Mouse (Mus musculus): Measurements from ENCODE around the gene Lhx9. TPM values are rescaled to one million over a fixed set of nuclear protein-coding genes. Genes with fewer than 3 reads are reported as not detected.

Lhx9 gene
- polyA plus RNA-seq, 1 experiment from 2014 or later: 0.02 TPM

GRCm38 (mm10) chr1:138839291-138839690 lies 9.1 kb downstream of the Lhx9 start:
- H3K9ac ChIP-seq: no peak overlapping the region
- H3K27ac ChIP-seq (replicated peaks): no peak overlapping the region
- H3K4me2 ChIP-seq: no peak overlapping the region
- no peak for ATAC-seq (ENCODE audit: insufficient read depth)
- H3K27me3 ChIP-seq: peaks cover 100% of the 10 kb centered on the region
- WGBS (ENCODE audit: insufficient replicate concordance): 13% methylated on average over 2 of the region's 2 CpGs
- H3K36me3 ChIP-seq (replicated peaks): no peaks in the 10 kb centered on the region
- H3K4me1 ChIP-seq (replicated peaks): peaks cover 8% of the 10 kb centered on the region
- H3K4me3 ChIP-seq (replicated peaks): no peak overlapping the region
- H3K9me3 ChIP-seq (replicated peaks): no peaks in the 10 kb centered on the region

DNA sequence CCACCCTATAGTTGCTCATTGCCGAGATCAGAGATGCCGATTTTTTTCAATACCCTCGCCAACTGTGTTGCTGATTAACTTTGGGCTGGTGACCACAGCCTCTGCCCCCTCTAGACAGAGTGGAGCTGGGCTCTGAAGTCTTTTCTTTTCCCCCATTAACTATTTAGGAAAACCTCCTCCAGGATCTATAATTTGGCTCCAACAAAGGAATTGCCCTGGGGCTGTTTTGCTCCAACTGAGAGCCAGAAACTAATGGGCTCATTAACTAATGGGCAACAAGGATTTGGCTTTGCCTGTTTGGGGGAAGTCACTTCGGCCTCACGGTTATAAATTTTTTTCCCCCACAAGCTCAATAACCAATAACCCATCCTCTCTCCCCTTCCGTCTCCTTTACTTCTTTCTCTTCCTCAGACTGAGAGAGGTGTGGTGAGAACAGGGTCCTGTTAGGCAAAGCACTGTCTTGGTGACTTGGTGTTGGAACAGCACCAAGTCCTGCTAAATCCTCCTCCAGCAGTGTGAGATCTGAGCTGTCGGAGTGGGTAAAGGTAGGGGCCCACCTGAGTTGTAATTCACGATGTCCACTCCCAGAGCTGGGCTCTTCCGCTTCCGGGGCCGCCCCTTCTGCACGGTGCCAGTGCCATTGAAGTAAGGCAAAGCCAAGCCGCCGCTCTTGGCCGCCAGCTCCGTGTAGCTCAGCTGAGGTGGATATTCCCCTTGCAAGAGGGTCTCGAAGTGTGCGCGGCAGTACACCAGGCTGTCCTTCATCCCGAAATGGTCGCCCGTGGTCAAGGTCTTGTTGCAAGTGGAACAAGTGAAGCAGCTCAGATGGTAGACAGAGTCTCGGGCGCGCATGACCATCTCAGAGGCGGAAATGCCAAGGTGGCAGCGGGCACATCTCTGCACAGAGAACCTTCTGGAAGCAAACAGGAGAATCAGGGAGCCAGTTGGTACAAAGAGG lies 10.3 kb downstream of the Lhx9 start:
- H3K27ac ChIP-seq (replicated peaks): no peak overlapping the region
- no peak overlapping the region for H3K4me3 ChIP-seq (replicated peaks)
- ATAC-seq (ENCODE audit: insufficient read depth): no peak
- no peak overlapping the region for H3K4me2 ChIP-seq
- 17% methylated on average over 27 of the region's 27 CpGs for WGBS (ENCODE audit: insufficient replicate concordance)
- H3K4me1 ChIP-seq (replicated peaks): peaks cover 3% of the 10 kb centered on the region; the same call in 1 of the 2 replicates
- no peaks in the 10 kb centered on the region for H3K9me3 ChIP-seq (replicated peaks)
- peaks cover 100% of the 10 kb centered on the region for H3K27me3 ChIP-seq
- H3K36me3 ChIP-seq (replicated peaks): no peaks in the 10 kb centered on the region
- no peak overlapping the region for H3K9ac ChIP-seq

DNA sequence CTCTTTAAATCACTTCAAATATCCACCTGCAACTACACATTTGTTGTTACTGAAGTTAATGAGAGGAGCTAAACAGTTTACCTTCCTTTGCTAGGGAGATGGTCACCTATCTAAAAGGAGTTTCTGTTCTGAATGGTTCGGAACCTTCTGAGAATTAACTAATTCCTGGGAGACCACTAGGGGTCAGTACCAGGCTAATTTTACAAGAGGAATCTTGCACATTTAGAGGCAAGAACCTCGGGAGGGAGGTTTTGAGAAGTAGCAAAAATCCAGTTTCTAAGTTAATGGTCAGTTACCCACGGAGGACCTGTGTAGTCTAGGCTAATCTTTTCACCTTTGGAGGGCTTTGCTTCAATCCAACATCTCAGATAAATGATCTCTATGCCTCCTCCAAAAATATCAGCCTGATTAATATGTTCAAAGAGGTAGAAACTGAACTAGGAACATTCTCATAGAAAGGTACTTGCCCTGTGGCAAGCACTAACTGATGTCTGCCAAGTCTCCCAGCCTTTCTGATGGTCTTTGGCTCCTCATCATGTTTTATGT lies 12.9 kb downstream of the Lhx9 start:
- Histone ChIP-seq H3K4me3 (replicated peaks) (no peak overlapping the region), H3K9me3 (replicated peaks) (no peaks in the 10 kb centered on the region), H3K4me1 (replicated peaks) (0 out of 2 replicates have a peak, but pooled peaks cover 3% of the 10 kb centered on the region), H3K4me2 (no peak overlapping the region), H3K27ac (replicated peaks) (no peak overlapping the region), H3K9ac (no peak overlapping the region), H3K27me3 (peaks cover 87% of the 10 kb centered on the region), H3K36me3 (replicated peaks) (no peaks in the 10 kb centered on the region)
- 2% methylated on average over 3 of the region's 3 CpGs for WGBS (ENCODE audit: insufficient replicate concordance)
- no peak for ATAC-seq (ENCODE audit: insufficient read depth)

DNA sequence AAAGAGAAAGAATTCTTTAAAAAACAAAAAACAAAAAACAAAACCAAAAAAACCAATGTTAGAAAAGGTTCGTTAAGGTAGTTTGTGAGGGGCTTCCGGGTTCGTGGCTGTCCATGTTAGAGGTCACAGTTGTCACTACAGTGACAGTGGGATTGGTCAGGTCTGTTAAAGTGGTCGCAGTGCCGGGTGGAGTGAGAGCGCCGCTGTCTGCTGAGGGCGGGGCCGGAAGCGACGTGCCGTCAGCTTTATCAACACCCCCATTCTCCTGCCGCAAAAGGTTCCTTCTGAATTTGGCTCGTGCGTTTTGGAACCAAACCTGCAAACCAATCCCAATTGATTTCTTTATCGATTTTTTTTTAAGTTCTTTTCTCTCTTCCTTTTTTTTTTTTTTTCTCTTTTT lies 17.1 kb downstream of the Lhx9 start:
- H3K4me3 ChIP-seq (replicated peaks): peak overlapping the region; percentile 42
- H3K4me2 ChIP-seq: peak overlapping the region; percentile 67
- no peak overlapping the region for H3K9ac ChIP-seq
- WGBS (ENCODE audit: insufficient replicate concordance): under 1% methylated on average over 16 of the region's 16 CpGs
- peaks cover 46% of the 10 kb centered on the region for H3K27me3 ChIP-seq
- no peak for ATAC-seq (ENCODE audit: insufficient read depth)
- H3K9me3 ChIP-seq (replicated peaks): no peaks in the 10 kb centered on the region
- H3K27ac ChIP-seq (replicated peaks): no peak overlapping the region
- no peaks in the 10 kb centered on the region for H3K36me3 ChIP-seq (replicated peaks)
- H3K4me1 ChIP-seq (replicated peaks): 0 out of 2 replicates have a peak, but pooled peaks cover 3% of the 10 kb centered on the region

GRCm38 (mm10) chr1:138826841-138827240 lies 21.5 kb downstream of the Lhx9 start:
- H3K4me2 ChIP-seq: no peak overlapping the region
- H3K4me1 ChIP-seq (replicated peaks): 0 out of 2 replicates have a peak, but pooled peaks cover 3% of the 10 kb centered on the region
- 61% methylated on average over 6 of the region's 6 CpGs for WGBS (ENCODE audit: insufficient replicate concordance)
- no peak for ATAC-seq (ENCODE audit: insufficient read depth)
- no peaks in the 10 kb centered on the region for H3K36me3 ChIP-seq (replicated peaks)
- no peak overlapping the region for H3K27ac ChIP-seq (replicated peaks)
- no peak overlapping the region for H3K4me3 ChIP-seq (replicated peaks)
- no peaks in the 10 kb centered on the region for H3K9me3 ChIP-seq (replicated peaks)
- no peak overlapping the region for H3K9ac ChIP-seq
- H3K27me3 ChIP-seq: peaks cover 1% of the 10 kb centered on the region

GRCm38 (mm10) chr1:138822985-138823322 lies 25.4 kb downstream of the Lhx9 start:
- Histone ChIP-seq H3K4me1 (replicated peaks) (no peaks in the 10 kb centered on the region), H3K36me3 (replicated peaks) (no peaks in the 10 kb centered on the region), H3K9ac (no peak overlapping the region), H3K9me3 (replicated peaks) (no peaks in the 10 kb centered on the region), H3K4me2 (no peak overlapping the region), H3K27ac (replicated peaks) (no peak overlapping the region), H3K4me3 (replicated peaks) (no peak overlapping the region), H3K27me3 (no peaks in the 10 kb centered on the region; the same call in 1 of the 2 replicates)
- WGBS (ENCODE audit: insufficient replicate concordance): 78% methylated on average over 1 of the region's 1 CpGs
- ATAC-seq (ENCODE audit: insufficient read depth): no peak

DNA sequence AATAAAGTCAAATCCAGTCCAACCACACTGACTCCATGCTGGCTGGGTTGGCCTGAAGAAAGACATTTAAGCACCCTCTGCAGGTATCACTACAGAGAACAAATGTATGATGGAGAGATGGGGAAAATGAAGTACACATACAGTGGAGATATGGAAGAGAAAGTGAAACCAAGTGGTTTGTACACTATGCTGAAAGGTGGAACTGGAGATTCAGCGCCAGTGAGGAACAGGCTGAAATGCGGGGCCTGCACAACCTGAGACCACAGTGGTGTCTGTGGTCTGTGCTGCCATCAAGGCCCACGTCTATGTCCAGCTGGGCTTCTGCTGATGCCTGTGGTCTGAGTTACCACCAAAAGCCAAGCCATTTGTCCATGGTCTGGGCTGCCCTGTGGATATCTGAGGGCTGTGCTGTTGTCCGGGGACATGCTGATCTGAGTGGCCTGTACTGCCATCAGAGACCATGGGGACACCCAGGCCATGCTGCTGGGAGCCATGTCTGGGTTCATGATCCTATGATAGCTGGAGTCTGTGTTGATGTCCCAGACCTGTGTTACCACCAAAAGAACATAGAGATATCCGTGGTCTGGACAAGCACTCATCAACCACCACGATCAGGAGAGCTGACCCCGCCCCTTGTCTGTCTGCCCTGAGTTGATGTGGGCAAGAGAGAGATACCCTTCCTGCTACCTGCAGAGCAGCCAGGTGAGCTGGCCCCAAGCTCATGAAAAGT lies 26.0 kb downstream of the Lhx9 start:
- H3K36me3 ChIP-seq (replicated peaks): no peaks in the 10 kb centered on the region
- H3K4me2 ChIP-seq: no peak overlapping the region
- whole genome bisulfite sequencing (ENCODE audit: insufficient replicate concordance): 50% methylated on average over 7 of the region's 7 CpGs
- no peak for ATAC-seq (ENCODE audit: insufficient read depth)
- H3K9me3 ChIP-seq (replicated peaks): no peaks in the 10 kb centered on the region
- no peak overlapping the region for H3K27ac ChIP-seq (replicated peaks)
- no peak overlapping the region for H3K9ac ChIP-seq
- no peaks in the 10 kb centered on the region for H3K4me1 ChIP-seq (replicated peaks)
- H3K27me3 ChIP-seq: no peaks in the 10 kb centered on the region; the same call in 1 of the 2 replicates
- H3K4me3 ChIP-seq (replicated peaks): no peak overlapping the region

- H3K4me1 ChIP-seq (replicated peaks): no peaks in the 10 kb centered on the region
- H3K9me3 ChIP-seq (replicated peaks): no peaks in the 10 kb centered on the region
- ATAC-seq (ENCODE audit: insufficient read depth): no peak
- 39% methylated on average over 3 of the region's 3 CpGs for WGBS (ENCODE audit: insufficient replicate concordance)
- H3K27me3 ChIP-seq: no peaks in the 10 kb centered on the region
- no peak overlapping the region for H3K27ac ChIP-seq (replicated peaks)
- no peaks in the 10 kb centered on the region for H3K36me3 ChIP-seq (replicated peaks)
- no peak overlapping the region for H3K4me3 ChIP-seq (replicated peaks)
- no peak overlapping the region for H3K9ac ChIP-seq
- no peak overlapping the region for H3K4me2 ChIP-seq
Measured at GRCm38 (mm10) chr1:138801732-138802131, 46.6 kb downstream of the Lhx9 start.

DNA sequence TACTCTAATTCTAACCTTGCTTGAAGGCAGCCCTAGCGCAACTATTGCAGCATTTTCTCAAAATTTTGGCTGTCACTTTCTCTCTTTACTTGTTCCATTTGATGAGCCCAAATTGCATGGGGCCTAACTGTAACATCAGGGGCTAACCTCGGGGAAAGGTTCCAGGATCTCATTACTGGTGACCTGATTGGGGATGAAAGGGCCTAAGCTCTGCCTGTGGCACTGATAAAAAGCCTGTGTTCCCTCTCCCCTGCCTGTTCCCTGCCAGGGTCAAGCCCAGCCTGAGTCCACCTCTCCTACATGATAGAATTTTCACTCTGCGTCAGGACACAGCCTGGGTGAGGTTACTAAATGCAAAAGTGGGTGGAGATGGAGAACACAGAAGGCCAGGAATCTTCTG lies 47.1 kb downstream of the Lhx9 start:
- no peaks in the 10 kb centered on the region for H3K4me1 ChIP-seq (replicated peaks)
- no peak overlapping the region for H3K4me2 ChIP-seq
- H3K36me3 ChIP-seq (replicated peaks): no peaks in the 10 kb centered on the region
- H3K27me3 ChIP-seq: no peaks in the 10 kb centered on the region
- H3K9me3 ChIP-seq (replicated peaks): no peaks in the 10 kb centered on the region
- no peak overlapping the region for H3K27ac ChIP-seq (replicated peaks)
- 58% methylated on average over 3 of the region's 3 CpGs for WGBS (ENCODE audit: insufficient replicate concordance)
- H3K9ac ChIP-seq: no peak overlapping the region
- ATAC-seq (ENCODE audit: insufficient read depth): no peak
- no peak overlapping the region for H3K4me3 ChIP-seq (replicated peaks)

- H3K36me3 ChIP-seq (replicated peaks): no peaks in the 10 kb centered on the region
- H3K4me2 ChIP-seq: no peak overlapping the region
- H3K27ac ChIP-seq (replicated peaks): no peak overlapping the region
- no peak overlapping the region for H3K4me3 ChIP-seq (replicated peaks)
- H3K4me1 ChIP-seq (replicated peaks): no peaks in the 10 kb centered on the region
- H3K9me3 ChIP-seq (replicated peaks): no peaks in the 10 kb centered on the region
- no peak overlapping the region for H3K9ac ChIP-seq
- no peaks in the 10 kb centered on the region for H3K27me3 ChIP-seq
- no peak for ATAC-seq (ENCODE audit: insufficient read depth)
Measured at GRCm38 (mm10) chr1:138799692-138800314, 48.6 kb downstream of the Lhx9 start.

DNA sequence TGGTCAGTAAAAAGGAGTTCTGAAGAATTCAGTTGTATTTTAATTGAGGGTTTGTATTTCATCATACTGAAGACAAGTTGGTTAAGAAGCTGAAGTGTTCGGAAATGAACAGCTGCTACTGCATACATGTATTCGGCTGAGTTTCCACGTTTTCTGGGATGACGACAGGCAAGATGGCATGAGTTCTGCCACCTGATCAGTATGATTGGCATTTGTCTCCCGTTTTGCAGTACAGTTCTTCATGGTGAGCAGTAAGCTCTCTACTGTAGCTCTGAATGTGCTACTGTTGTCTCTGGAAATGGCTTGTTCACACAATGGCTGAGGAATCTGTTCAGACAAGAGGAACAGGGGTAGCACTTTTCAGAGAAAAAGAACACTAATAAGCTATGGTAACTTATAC lies 50.3 kb downstream of the Lhx9 start:
- Histone ChIP-seq H3K4me1 (replicated peaks) (no peaks in the 10 kb centered on the region), H3K27me3 (no peaks in the 10 kb centered on the region), H3K4me2 (no peak overlapping the region), H3K27ac (replicated peaks) (no peak overlapping the region), H3K36me3 (replicated peaks) (no peaks in the 10 kb centered on the region), H3K9me3 (replicated peaks) (no peaks in the 10 kb centered on the region), H3K9ac (no peak overlapping the region), H3K4me3 (replicated peaks) (no peak overlapping the region)
- ATAC-seq (ENCODE audit: insufficient read depth): no peak
- WGBS (ENCODE audit: insufficient replicate concordance): 69% methylated on average over 5 of the region's 5 CpGs

Data from liver, embryonic 15.5 days (tissue).